Comparison of ENCODE assay signal across 7 mouse cellular contexts in genomic region chr3:51226601-51227000, GRCm38 (mm10). TPM values are rescaled to one million over a fixed set of nuclear protein-coding genes. Genes with fewer than 3 reads are reported as not detected.
DNase-seq lines count a peak whose midpoint lies in the region; ATAC-seq and TF ChIP-seq lines count a peak whose summit lies in the region.

No protein-coding gene starts in this region.

- H3K27ac ChIP-seq in liver, adult 2 months (replicated peaks; ENCODE audit: insufficient read depth, low read depth, low read length) = peak overlapping the region; percentile 43; the same call in 1 of the 2 replicates

- 40% methylated on average over 3 of the region's 3 CpGs for WGBS in liver, adult 2 months

- no peak for DNase-seq in liver, adult 2 months (ENCODE audit: extremely low read depth, low read depth, low spot score)
- no peak for DNase-seq in liver
- DNase-seq in induced T-regulatory cell, adult 2 months (ENCODE audit: low read depth) = peak; percentile 75
- peak; percentile 68 for DNase-seq in naive thymus-derived CD4-positive, alpha-beta T cell, adult 2 months (ENCODE audit: low read depth)
- no peak for DNase-seq in retina, postnatal 1 day
- no peak for DNase-seq in left cerebral cortex, adult 9 months (ENCODE audit: low spot score in 2 of 2)

- peaks cover 28% of the 10 kb centered on the region for H3K4me1 ChIP-seq in liver, adult 2 months (ENCODE audit: control insufficient read depth, insufficient read depth, low read length)

- peak overlapping the region; percentile 67 for H3K9ac ChIP-seq in liver, adult 2 months (ENCODE audit: low read depth, low read length)

- H3K79me2 ChIP-seq in liver, adult 2 months (ENCODE audit: control insufficient read depth, insufficient read depth, low read length) = peaks cover 30% of the 10 kb centered on the region; the same call in 1 of the 2 replicates

- peak; percentile 41 for ATAC-seq in activated CD4-positive, CD25-positive, alpha-beta regulatory T cell, adult 4 months

- no peak for TF ChIP-seq CTCF in liver, adult 2 months (IDR thresholded peaks at IDR 0.05; ENCODE audit: low read depth, low read length)

- H3K27me3 ChIP-seq in liver, adult 2 months (ENCODE audit: control insufficient read depth, insufficient read depth, low read length) = no peaks in the 10 kb centered on the region

- TF ChIP-seq POLR2A in liver, adult 2 months (IDR thresholded peaks at IDR 0.05; ENCODE audit: extremely low read depth, insufficient read depth, low read length) = no peak

- peak overlapping the region; percentile 59 for H3K4me3 ChIP-seq in liver, adult 2 months (ENCODE audit: insufficient read depth, low read depth, low read length)

- no peaks in the 10 kb centered on the region for H3K36me3 ChIP-seq in liver, adult 2 months (ENCODE audit: control insufficient read depth, insufficient read depth, low read length)

RNA-seq across cellular contexts. Expression of gene Noct, which starts 2.4 kb away (rescaled TPM):
- total RNA-seq in liver, adult 2 months (2014; rRNA removed) = 12.0 and 12.1 TPM in 2 replicates
- polyA plus RNA-seq in liver, adult 2 months (2012; rRNA removed) = 9.8 and 12.5 TPM in 2 replicates
- 1 to 10 TPM; 2.2 to 5.3 TPM for polyA plus RNA-seq in activated CD4-positive, CD25-positive, alpha-beta regulatory T cell, adult 4 months (2017; shearing (Covaris generic))

Comparison
In these comparisons a context has a peak if more than half of its experiments do, and no peak if none do; other contexts are left out.
1. DNase-seq: peak in induced T-regulatory cell, adult 2 months (single experiment) and naive thymus-derived CD4-positive, alpha-beta T cell, adult 2 months (single experiment); none in liver, adult 2 months (single experiment), liver (single experiment), retina, postnatal 1 day (single experiment) and left cerebral cortex, adult 9 months (0 of 2).